Mouse (Mus musculus): Measurements from ENCODE around the gene Fyb2.

GRCm38 (mm10) chr4:104935436-104935835 lies 22.2 kb downstream of the Fyb2 start:
- TF ChIP-seq GATA1 (IDR thresholded peaks at IDR 0.05; ENCODE audit: borderline replicate concordance, low read length) (no peak), FLI1 (IDR thresholded peaks at IDR 0.05; ENCODE audit: low read length) (no peak)

All from megakaryocyte, embryonic 14.5 days (primary cell).